Mouse (Mus musculus): ENCODE measurements around the gene Igfn1.

DNA sequence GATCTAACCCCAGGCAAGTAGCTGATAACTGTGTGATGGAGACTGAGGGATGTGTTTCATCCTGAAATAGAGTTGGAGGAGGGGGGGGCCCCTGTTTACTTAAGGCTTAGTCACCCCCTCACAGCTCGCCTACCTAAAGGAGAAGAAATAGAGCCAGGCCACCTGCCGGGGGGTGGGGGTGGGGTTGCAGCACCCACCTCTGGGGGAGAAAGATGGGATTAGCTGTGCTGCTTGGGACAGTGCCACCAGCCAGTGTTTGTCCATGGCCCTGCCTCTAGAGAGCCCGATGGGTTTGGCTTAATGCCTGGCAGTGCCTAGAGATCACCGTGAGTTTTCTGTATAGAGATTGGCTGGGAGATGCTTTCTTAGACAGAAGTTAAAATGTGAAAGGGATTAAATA, 34.7 kb upstream of the Igfn1 start:
- TF ChIP-seq POLR2A (IDR thresholded peaks at IDR 0.05; ENCODE audit: control insufficient read depth, extremely low read depth, insufficient read depth, low read length, poor library complexity) (no peak), CTCF (IDR thresholded peaks at IDR 0.05; ENCODE audit: borderline replicate concordance, control insufficient read depth, extremely low read depth, insufficient read depth, low read length, poor library complexity) (no peak)
